Mouse (Mus musculus) Patski (cell line): ENCODE data around the gene Arf6. TPM values are rescaled to one million over a fixed set of nuclear protein-coding genes. Genes with fewer than 3 reads are reported as not detected.
"Not testable (repeated sequence)": the region's sequence is repeated elsewhere in the genome, so short reads cannot be mapped to it uniquely, and the experiment has no call there.

Experiments used
- ATAC-seq: fragments of 100-300 bp; one replicate; pipeline ENCODE4 v1.8.0; 2021
- CTCF ChIA-PET: fragments of 350-600 bp; sonication (Branson Sonifier 250); formaldehyde crosslinking; loops from one replicate; lab custom pipeline; 2022; ENCODE audit warnings: inconsistent platforms; lab: Charles Lee
- POLR2A ChIA-PET: fragments of 350-600 bp; sonication (Branson Sonifier 250); formaldehyde crosslinking; loops from one replicate; lab custom pipeline; 2022; ENCODE audit warnings: antibody characterized with exemption, inconsistent platforms; lab: Charles Lee
- DNase-seq: peaks from one replicate; pipeline ENCODE4 v3.0.0-alpha.2; 2011; ENCODE audit warnings: low read depth, low spot score
- H3K27me3 ChIP-seq: fragments of 371-371 bp; one replicate; pipeline ENCODE4 v1.5.1; 2021
- CTCF ChIP-seq: fragments of 100-300 bp; IDR thresholded peaks from one replicate; pipeline ENCODE4 v1.5.1; 2021
- in situ Hi-C: fragments of 300-500 bp; cut with MboI; formaldehyde crosslinking; loops from 3 replicates; pipeline ENCODE4 v1.11.1; 2018; ENCODE audit warnings: low pct_unique_long_range_greater_than_20kb, mixed read lengths
- polyA plus RNA-seq: library from polyadenylated mRNA; unstranded; gene quantifications from one replicate; pipeline ENCODE4 v1.2.3, GENCODE M21; 2021

The Arf6 gene
- polyA plus RNA-seq, 1 experiment from 2014 or later, result 115 TPM

DNA sequence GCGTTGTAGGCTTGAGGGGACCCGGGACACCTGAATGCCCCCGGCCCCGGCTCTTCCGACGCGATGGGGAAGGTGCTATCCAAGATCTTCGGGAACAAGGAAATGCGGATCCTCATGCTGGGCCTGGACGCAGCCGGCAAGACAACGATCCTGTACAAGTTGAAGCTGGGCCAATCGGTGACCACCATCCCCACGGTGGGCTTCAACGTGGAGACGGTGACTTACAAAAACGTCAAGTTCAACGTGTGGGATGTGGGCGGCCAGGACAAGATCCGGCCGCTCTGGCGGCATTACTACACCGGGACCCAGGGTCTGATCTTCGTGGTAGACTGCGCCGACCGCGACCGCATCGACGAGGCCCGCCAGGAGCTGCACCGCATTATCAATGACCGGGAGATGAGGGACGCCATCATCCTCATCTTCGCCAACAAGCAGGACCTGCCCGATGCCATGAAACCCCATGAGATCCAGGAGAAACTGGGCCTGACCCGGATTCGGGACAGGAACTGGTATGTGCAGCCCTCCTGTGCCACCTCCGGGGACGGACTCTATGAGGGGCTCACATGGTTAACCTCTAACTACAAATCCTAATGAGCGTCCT, 881 bp downstream of the Arf6 start:
- in situ Hi-C loops, result loop anchor here (25.0 kb wide), 1 partner anchor 514 kb away; the partner anchor contains the start of genes Atl1 and Map4k5
- no peak for ATAC-seq
- TF ChIP-seq CTCF, result no peak
- ChIA-PET CTCF (interaction anchor here (0.8 kb wide), 1 partner anchor 201 kb away, joined by 3 read pairs; no protein-coding TSS in a partner anchor), POLR2A (interaction anchor here (0.6 to 1.5 kb wide), 3 partner anchors 9 to 232 kb away, joined by 3 read pairs; no protein-coding TSS in a partner anchor)
- no peak for DNase-seq
- no peaks in the 10 kb centered on the region for H3K27me3 ChIP-seq

DNA sequence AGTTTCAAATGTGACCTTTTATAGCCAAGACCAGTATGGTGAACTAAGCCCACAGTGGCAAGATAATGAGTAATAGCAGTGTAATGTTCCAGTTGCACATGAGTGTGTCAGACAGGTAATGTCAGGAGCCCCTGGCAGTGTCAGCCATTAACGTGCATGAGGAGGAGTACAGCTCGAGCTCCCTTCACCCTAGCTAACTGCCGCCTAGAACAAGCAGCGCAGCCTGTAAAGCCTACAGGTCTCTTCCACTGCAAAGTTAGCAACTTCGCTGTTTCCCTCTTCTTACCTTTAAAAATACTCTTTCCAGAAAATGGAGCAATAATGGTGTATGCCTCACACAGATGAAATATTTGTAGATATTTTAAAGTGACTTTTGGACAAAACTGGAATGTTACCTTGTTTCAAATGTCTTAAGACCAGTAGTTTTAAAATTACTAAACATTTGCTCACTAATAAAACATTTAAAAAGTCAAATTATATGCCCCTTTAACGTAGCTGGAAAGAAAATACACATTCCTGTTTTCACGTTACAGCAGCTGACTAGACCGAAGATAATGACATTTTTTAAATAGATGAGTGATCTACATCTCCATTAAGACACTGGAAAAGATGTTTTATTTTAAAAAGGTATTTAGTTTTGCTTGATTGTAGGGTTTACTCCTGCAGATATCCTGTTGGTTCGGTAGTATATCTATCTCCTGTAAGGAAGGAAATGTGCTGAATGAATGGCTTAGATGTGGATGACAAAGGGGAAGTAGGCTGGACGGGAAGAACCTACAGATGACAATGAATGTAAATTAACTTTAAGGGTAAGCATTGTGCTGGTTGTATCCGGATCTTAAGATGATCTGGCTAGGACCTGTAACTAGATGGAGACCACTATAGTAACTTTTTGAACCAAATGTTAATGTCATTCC, 2.2 kb downstream of the Arf6 start:
- no peak for TF ChIP-seq CTCF
- CTCF ChIA-PET, result interaction anchor here (1.0 to 1.1 kb wide), 2 partner anchors 13 to 217 kb away, joined by 3 read pairs; no protein-coding TSS in a partner anchor
- POLR2A ChIA-PET, result no interaction called here
- DNase-seq (no peak), ATAC-seq (no peak)
- no peaks in the 10 kb centered on the region for H3K27me3 ChIP-seq
- in situ Hi-C loops, result loop anchor here (25.0 kb wide), 1 partner anchor 513 kb away; the partner anchor contains the start of genes Atl1 and Map4k5

DNA sequence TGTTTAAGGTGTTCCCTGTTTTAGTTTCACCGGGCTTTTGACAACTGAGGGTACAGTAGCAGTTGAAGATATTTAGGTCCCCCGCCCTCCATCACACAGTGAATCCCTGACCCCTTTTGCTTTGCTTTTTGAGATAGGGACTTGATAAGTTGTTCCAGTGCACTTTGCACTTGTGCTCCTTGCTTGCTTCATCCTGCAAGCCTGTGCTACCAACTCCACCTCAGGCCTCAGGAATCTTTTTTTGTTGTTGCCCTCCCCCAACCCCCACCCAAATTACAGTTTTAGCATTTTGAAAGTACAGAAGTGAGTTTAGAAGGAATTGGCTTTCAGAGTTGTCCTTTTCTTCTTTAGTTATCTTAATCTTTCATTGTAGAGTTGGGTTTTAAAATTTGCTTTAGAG, 4.2 kb downstream of the Arf6 start:
- no peak for TF ChIP-seq CTCF
- H3K27me3 ChIP-seq, result no peaks in the 10 kb centered on the region
- POLR2A ChIA-PET, result no interaction called here
- ATAC-seq (no peak), DNase-seq (no peak)
- CTCF ChIA-PET, result no interaction called here
- in situ Hi-C loops, result no loop called here

DNA sequence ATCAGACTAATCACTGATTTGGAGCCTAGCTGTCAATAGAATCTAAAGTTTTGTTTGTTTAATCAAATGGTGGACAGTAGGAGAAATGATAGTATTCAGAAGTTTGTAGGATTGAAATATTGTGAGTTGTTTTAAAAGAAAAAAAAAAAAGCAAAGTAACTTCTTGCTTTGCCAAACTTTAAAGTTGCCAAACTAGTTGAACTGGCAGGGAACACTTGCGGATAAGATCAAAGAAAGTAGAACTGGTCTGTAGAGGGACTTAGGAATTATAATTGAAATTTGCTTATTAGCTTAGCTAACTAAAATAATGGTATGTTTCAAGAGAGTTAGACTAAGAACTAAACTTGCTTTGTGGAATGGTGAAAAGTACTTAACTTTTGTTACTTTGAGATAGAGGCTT, 5.2 kb downstream of the Arf6 start:
- DNase-seq (no peak), ATAC-seq (no peak)
- POLR2A ChIA-PET, result interaction anchor here (0.7 kb wide), 1 partner anchor 15 kb away, joined by 3 read pairs; no protein-coding TSS in a partner anchor
- CTCF ChIA-PET, result interaction anchor here (1.2 kb wide), 1 partner anchor 8 kb away, joined by 3 read pairs; no protein-coding TSS in a partner anchor
- no peaks in the 10 kb centered on the region for H3K27me3 ChIP-seq
- in situ Hi-C loops, result no loop called here
- no peak for TF ChIP-seq CTCF

DNA sequence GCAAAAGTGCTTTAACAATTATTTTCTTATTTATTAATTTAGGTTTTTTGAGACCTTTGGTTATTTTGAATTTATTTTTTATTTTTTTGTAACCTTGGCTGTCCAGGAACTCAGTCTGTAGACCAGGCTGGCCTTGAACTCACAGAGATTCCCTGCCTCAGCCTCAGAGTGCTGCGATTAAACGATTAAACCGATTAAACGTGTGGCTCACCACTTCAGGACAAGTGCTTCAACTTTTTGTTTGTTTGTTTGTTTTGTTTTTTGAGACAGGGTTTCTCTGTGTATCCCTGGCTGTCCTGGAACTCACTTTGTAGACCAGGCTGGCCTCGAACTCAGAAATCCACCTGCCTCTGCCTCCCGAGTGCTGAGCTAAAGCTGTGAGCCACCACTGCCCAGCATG, 5.7 kb downstream of the Arf6 start:
- in situ Hi-C loops, ATAC-seq, H3K27me3 ChIP-seq, DNase-seq: not testable (repeated sequence)
- CTCF ChIA-PET, result interaction anchor here (1.2 kb wide), 1 partner anchor 8 kb away, joined by 3 read pairs; no protein-coding TSS in a partner anchor
- POLR2A ChIA-PET, result interaction anchor here (0.7 kb wide), 1 partner anchor 15 kb away, joined by 3 read pairs; no protein-coding TSS in a partner anchor

DNA sequence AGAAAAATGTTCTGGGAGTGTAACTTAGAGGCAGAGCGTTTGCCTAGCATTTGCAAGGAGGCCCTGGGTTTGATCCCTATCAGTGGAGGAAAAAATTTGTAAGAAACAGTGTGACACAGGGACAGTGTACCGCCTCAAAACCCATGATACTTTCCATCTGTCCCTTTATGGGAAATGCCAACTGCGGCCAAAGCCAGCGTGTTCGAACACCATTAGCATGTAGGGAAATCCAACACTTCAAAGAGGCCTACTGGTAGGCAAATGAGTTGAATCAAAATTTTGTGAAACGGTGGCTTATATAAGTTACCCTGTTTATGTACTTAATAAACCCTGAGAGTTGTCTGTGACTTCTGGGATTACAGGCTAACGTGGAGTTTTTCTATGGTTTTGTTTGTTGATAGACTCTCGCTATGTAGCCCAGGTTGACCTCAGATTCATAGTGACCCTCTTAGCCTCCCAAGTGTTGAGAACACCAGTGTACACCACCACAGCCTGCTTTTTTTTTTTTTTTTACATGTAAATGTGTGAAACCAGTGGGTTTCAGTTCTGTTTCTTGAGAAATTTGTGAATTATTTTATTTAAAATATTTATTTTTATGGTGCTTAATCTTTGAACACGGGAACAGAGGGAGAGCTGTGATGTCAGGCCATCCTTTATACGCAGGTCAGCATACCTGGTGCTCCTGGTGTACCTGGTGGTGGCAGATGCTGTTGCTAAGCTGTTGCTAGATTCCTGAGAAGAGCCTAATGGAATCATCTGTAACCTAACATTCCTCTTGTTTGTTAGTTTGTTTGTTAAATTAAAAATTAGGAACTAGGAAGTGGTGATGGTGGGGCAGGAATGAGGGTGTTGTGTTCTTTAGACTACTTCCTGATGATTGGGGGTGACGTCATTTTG, 6.9 kb downstream of the Arf6 start:
- no peak for DNase-seq
- H3K27me3 ChIP-seq, result no peaks in the 10 kb centered on the region
- no peak for TF ChIP-seq CTCF
- ChIA-PET POLR2A (no interaction called here), CTCF (no interaction called here)
- in situ Hi-C loops, result no loop called here
- no peak for ATAC-seq

DNA sequence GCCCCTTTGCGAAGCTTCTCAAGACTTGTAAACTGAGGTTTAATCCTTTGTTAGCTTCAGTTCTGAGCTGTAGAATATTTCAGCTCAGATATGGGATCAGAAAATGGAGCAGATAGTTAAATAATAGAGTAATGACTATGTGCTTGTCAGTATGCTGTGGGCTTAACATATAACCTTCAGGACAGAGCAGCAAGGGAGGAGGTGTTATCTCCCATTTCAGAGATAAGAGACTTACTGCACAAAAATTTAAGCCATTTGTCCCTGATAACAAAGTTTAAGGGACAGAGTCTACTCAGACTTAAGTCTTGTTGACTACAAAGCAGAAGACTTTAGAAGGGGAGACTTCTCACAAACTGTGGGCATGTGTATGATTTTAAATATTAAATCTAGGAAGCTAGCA, 10.9 kb downstream of the Arf6 start:
- in situ Hi-C loops, result loop anchor here (5.0 to 10.0 kb wide), 2 partner anchors 74 to 182 kb away; no protein-coding TSS in a partner anchor
- ATAC-seq, result no peak
- POLR2A ChIA-PET, result no interaction called here
- no peak for TF ChIP-seq CTCF
- DNase-seq, result no peak
- no peaks in the 10 kb centered on the region for H3K27me3 ChIP-seq
- CTCF ChIA-PET, result no interaction called here

DNA sequence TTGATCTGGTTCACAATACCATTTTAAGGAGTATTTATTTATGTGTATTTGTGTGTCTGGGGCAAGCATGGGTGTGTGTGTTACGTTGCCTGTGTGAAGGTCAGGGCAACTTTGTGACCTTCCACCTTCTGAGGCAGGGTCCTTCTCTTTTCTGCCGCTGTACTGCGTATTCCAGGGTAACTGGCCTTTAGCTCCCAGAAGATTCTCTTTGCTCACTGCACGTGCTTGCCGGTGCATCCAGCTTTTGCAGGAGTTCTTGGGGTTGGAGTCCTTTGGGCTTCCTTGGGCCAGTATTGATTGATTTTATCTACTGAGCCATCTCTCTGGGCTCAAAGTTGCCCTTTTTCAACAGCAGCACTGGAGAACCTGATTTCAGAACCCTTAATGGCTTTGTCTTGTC, 12.7 kb downstream of the Arf6 start:
- in situ Hi-C loops, result loop anchor here (5.0 to 10.0 kb wide), 2 partner anchors 73 to 180 kb away; no protein-coding TSS in a partner anchor
- no peak for DNase-seq
- ATAC-seq, result no peak
- ChIA-PET POLR2A (no interaction called here), CTCF (no interaction called here)
- no peaks in the 10 kb centered on the region for H3K27me3 ChIP-seq
- no peak for TF ChIP-seq CTCF

DNA sequence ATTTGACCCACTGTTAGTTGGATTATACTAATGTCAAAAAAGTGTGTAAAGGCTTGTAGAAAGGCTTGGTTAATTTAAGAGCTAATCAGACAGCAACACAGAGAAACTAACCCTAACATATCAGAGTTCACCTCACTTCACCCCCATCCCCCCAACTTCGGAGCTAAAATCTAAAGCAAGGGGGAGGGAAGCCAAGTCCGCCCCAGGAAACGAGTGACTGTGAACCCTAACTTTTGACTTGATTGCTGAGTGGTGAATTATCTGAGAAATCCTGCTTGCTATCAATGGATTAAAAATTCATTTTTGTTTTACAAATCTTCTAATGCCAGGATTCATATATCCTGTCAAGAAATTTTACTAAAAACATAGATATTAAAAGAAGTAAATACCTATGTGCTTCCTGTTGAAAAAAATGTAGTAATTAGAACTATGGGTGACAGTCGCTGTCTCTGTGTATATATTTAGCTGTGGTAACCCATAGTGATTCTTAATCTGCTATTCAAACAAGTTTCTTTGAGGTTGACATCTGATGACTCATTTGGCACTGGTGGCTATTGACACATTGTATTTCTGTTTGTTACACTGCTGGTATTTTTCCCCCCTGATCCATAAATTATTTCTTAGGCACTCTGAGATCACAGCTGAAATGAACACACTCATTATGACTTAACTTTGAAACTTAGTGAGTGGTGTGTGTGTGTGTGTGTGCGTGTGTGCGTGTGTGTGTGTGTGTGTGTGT, 13.8 kb downstream of the Arf6 start:
- no peak for TF ChIP-seq CTCF
- ATAC-seq (no peak), DNase-seq (no peak)
- no peaks in the 10 kb centered on the region for H3K27me3 ChIP-seq
- in situ Hi-C loops, result loop anchor here (10.0 kb wide), 1 partner anchor 179 kb away; no protein-coding TSS in a partner anchor
- CTCF ChIA-PET, result interaction anchor here (1.1 kb wide), 1 partner anchor 9 kb away, joined by 3 read pairs; no protein-coding TSS in a partner anchor
- POLR2A ChIA-PET, result no interaction called here

DNA sequence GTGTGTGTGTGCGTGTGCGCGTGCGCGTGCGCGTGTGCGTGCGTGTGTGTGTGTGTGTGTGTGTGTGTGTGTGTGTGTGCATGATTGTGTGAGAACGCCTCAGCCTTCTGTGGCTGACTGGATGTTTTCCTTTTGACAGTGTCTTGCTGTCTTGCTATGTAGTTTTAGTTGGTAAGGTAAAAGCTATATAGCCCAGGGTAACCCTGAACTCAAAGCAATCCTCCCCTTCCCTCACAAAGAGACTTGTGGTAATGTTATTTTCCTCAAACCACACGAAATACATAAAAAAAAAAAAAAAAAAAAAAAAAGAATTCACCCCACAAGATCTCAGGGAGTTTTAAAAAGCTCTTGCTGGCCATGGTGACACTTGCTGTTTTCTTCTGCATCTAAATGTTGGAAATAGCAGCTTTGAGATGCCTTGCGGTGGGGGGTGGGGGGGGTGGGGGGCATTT, 14.4 kb downstream of the Arf6 start:
- in situ Hi-C loops, result loop anchor here (10.0 kb wide), 1 partner anchor 178 kb away; no protein-coding TSS in a partner anchor
- POLR2A ChIA-PET, result interaction anchor here (0.7 kb wide), 1 partner anchor 241 kb away, joined by 5 read pairs; no protein-coding TSS in a partner anchor
- not testable (repeated sequence) for DNase-seq, ATAC-seq, H3K27me3 ChIP-seq
- CTCF ChIA-PET, result interaction anchor here (0.7 to 1.3 kb wide), 2 partner anchors 19 to 388 kb away, joined by 3 to 5 read pairs; no protein-coding TSS in a partner anchor
